Mouse (Mus musculus) v-Abl transformed pro-B cells (cell line): ENCODE measurements around the gene Zfp933.

Experiments used
- in situ Hi-C, 2 experiments: fragments of 400-800 bp; cut with MboI; formaldehyde crosslinking; loops; one replicate each; pipeline ENCODE4 v1.15.1; 2025; ENCODE audit not compliant: unreplicated experiment in 2 of 2

Zfp933 gene

DNA sequence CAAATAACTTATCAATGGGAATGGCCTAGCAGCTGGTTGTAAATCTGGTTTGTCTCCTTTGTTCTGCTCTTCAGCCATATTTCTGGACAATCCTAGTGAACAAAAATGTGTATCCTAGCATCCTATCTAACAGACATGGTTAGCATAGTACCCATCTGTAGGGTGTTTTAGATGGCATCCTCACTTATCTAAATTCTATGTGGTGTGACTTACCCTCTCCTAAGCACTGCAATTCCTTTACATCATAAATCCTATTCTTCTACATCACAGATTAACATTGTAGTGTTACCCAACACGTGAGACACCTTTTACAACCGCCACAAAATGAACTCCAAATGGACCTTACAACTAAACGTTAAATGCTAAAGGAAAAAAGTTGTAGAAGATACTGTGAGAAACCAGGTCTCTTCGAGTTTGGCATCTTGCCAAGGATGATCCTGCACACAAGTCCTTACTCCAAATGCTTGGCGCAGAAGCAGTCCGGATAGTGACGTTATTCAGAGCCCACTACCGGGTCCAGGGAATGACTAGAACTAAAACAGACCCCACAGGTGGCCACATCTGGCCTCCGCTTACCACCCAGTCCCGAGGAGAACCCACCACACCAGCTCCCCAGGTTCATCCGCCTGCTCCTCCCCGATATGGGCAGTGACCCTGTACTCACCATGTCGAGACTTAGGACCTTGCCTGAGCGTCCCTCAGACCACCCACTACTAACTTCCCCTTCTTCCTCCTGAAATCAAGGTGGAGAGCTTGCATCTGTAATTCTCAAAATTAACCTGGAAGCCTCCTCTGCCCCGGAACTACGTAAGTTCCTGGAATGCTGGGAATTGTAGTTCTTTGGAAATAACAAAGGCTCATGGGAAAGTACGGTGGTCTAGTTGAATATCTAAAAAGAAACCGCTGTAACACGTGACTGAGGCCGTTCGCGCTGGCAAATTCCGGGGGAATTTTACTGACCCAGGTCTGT lies at the start of gene Zfp933:
Gene Zfp933 (minus strand): TSS at position 753 of the 970 bp plus-strand sequence.
- in situ Hi-C loops = no loop called here

GRCm38 (mm10) chr4:147897348-147897747 lies 49.2 kb upstream of the Zfp933 start:
- in situ Hi-C loops = no loop called here

- in situ Hi-C loops = no loop called here
Measured at GRCm38 (mm10) chr4:147896411-147896810, 48.2 kb upstream of the Zfp933 start.

GRCm38 (mm10) chr4:147895815-147896330 lies 47.7 kb upstream of the Zfp933 start:
- in situ Hi-C loops = no loop called here

GRCm38 (mm10) chr4:147890341-147890740 lies 42.2 kb upstream of the Zfp933 start:
- in situ Hi-C loops = no loop called here

DNA sequence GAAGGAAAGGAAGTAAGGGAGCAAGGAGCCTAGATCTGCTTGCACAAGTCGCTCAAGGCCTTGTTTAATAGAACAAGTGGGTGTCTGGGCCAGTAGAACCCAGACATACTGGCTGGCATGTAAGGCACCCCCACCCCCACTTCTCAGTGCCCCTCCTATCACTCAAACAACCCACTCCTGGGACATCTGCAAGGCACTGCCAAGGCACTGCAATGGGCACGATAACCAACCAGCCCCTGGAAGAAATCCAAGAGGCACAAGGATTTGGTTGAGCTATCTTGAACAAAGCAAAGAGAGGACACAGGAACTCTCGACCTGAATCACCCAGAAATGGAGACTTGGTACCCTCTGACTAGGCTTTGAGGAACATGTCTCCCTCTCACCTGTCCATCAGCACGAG lies 40.1 kb upstream of the Zfp933 start:
- in situ Hi-C loops = no loop called here

GRCm38 (mm10) chr4:147887277-147887676 lies 39.1 kb upstream of the Zfp933 start:
- in situ Hi-C loops = no loop called here

DNA sequence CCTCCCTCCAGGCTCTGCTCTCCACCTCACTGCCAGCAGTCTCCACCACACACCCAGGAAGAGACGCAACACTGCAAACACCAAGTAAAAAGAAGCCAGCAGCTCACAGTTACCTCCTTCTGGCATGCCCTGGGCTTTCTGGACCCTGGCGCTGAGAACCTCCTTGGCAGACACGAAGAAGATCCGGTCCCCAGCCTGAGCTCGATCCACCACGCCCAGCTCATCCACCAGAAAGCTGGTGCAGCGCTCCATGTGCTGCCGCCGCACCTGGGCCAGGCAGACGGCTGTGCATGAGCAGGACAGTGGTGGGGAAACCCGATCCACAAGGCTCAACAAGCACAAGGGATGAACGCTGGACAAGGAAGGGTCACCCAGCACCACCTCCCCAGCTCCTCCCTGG lies 38.0 kb upstream of the Zfp933 start:
- in situ Hi-C loops = no loop called here

DNA sequence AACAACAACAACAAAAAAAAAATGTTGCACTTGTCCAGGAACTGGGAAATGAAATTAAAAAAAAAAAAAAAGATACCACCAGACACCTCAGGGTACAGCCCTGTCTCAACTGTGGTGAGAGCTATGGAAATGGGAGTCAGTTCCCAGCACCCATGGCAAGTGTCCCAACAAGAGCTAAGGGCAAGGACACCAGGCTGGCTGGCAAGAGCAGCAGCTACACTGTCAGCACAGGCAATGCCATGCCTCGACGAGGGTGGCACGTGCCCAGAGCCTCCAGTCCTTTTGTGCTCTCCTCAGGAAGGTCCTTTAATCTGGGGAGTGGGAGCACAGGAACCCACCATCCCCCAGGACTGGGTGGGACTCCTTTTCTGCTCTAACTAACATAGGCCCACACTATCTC lies 36.0 kb upstream of the Zfp933 start:
- in situ Hi-C loops = no loop called here

DNA sequence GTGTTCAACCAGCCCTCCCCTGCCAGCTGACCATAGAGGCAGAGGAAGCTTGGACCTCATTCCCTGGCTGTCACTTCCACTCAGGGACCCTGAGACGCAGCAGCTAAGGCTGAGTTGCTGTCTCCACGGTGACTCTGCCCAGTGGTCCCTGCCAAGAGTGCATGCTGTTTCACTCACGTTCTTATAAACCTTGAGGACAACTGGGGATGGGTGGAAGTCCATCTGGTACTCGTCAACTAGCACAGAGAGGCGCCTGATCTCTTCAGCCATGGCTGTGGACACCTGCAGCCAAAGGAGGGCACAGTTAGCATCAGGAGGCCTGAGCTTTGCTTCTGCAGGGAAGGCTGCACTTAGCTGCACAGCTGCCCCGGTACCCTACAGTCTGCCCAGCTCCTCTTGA lies 34.9 kb upstream of the Zfp933 start:
- in situ Hi-C loops = no loop called here

DNA sequence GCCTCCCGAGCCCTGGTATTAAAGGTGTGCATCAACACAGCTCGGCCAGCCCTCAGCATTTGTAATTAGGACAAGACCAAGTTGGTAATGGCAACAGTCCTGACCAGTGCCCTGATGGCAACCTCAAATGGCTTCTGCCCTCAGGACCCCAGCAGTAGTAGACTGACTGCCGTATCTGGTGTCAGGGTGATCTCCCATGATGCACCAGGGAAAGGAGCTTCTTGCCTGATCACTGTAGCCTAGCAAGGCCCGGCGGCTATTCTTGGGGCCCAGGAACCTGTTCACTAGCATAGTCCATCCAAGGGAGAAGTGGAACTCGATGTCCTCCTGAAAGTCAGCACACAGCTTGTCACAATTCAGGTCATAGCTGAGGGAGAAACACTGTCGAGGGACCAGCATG lies 33.6 kb upstream of the Zfp933 start:
- in situ Hi-C loops = no loop called here

GRCm38 (mm10) chr4:147879865-147880264 lies 31.7 kb upstream of the Zfp933 start:
- in situ Hi-C loops = no loop called here

- in situ Hi-C loops = no loop called here
Measured at GRCm38 (mm10) chr4:147879456-147879855, 31.3 kb upstream of the Zfp933 start.

DNA sequence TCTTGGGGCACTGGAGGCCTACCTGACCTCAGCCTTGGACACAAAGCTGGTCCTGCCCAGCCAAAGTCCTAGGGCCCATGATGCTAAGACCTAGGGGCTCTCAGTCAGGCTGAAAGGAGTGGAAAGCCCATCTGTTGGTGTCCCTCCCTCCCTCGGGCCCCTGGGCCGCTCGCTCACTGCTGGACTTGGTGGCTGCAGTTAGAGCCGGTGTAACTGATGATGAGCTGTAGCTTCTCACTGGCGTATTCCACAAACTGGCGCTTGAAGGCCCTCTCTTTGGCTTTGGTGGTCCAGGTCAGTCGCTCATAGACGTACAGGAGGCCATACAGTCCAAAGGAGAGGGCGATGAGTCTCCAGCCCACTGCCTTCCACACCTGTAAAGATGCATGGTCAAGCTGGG lies 30.4 kb upstream of the Zfp933 start:
- in situ Hi-C loops = no loop called here

DNA sequence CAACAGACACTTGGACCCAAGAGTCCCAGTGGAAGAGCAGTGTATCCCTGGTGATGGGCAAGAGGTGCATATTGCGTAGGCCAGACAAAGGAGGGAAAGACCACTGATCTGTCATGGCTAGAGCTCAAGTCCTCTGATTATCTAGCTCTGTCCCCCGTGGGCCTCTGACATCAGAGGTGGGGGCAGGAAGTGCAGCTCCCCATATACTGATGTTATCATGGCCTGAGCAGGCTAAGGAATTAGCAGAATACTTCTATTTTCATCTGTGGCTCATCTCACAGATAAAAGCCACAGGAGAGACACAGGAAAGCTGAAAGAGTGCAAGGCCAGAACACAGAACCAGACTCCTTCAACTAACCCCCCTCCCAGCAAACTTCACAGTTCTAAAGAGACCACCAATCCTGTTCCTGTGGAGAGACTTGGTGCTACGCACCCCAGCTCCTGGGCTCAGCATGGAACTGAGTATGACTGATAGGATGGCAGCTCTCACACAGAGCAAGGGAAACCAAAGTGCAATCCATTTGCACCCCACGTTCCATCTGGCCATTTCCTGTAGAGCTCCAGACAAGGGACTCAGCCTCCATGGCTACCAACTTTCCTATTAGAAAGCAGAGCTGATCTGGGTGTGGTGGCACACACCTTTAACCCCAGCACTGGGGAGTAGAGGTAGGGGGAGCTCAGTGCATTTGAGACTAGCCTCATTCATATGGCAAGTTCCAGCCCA lies 27.8 kb upstream of the Zfp933 start:
- in situ Hi-C loops = no loop called here

- in situ Hi-C loops = loop anchor here in 1 of 2 experiments (5.0 kb wide), 1 partner anchor 33 kb away; the partner anchor contains the start of gene Mfn2
Measured at GRCm38 (mm10) chr4:147869238-147869637, 21.1 kb upstream of the Zfp933 start.

DNA sequence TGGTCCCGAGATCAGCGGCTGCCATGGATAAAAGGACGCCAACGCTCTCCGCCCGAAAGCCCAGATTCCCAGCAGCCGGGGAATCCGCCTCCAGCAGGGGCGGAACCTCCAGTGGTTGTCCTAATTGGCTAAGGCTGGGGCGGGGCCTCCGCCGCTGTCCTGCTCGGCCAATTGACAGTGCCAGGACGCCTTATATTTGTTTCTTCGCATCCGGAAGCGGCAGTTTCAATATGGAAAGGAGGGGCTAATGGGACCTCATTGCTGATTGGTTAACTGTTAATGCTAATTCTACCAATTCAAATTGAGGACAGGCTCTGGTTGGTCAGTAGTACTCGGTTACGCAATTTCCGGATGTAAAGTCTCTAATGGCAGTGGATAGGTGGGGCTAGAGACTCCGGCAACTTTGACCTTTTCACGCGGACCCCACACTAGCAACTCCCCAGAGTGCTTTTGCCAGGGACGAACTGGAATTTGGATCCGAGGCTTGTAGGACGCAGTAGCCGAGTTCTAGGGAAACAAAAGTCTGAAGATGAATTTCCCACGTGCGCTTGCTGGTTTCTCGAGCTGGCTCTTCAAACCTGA lies 20.4 kb upstream of the Zfp933 start, which contains the start of the genes Miip and Fv1:
Gene Miip (minus strand): TSS at position 367 of the 582 bp plus-strand sequence.
Gene Fv1 (plus strand): TSS at position 530 of the 582 bp plus-strand sequence.
- in situ Hi-C loops = loop anchor here in 1 of 2 experiments (5.0 kb wide), 1 partner anchor 34 kb away; the partner anchor contains the start of gene Mfn2

DNA sequence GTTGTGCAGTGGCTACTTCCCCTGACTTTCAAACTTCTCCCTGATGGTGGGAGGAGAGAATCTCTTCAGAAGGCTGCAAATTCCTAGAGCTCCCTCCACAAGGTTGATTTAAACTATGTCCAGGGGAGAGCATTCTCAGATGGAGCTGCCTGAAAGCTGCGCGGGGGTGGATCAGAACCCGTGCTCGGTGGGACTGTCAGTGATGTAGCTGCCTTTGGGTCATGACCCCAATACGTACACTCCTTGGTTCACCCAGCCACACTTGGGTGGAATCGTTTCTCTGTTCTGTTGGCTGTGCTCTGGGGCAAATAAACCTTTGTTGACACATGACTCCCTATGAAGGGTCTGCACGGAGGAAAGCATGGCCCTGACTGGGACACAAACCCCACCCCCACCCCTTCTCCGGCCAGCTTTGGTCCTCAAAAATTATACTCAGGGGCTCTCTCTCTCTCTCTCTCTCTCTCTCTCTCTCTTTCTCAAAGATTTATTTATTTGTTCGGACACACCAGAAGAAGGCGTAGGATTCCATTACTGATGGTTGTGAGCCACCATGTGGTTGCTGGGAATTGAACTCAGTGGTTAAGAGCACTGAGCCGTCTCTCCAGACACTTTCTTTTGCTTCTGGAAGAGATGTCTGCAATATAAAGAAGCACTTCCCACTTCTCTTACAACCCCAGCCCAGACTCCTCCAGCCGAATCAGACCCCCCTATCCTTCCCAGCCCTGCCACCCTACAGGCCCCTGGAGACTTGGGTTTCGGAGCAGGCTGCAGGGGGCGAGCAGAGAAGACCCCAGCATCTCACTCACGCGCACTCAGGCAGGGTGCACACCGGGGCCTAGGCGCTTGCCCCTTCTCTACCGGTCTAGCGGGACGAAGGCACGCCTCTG lies 19.6 kb upstream of the Zfp933 start:
- in situ Hi-C loops = loop anchor here in 1 of 2 experiments (5.0 kb wide), 1 partner anchor 34 kb away; the partner anchor contains the start of gene Mfn2

DNA sequence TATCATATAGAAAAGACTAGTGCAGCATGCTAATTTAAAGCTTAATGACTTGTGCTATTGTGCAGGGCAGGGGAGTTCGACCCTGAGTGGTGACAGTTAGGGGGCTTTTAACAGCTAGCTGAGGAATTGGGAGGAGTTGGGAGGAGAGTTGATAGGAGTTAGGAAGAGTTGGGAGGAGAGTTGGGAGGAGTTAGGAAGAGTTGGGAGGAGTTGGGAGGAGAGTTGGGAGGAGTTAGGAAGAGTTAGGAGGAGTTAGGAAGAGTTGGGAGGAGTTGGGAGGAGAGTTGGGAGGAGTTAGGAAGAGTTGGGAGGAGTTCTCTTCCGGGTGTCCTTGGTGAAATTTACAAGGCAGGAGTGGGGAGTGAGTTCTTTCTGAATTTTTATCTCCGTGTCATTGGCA lies 18.6 kb upstream of the Zfp933 start:
- in situ Hi-C loops = loop anchor here in 1 of 2 experiments (5.0 kb wide), 1 partner anchor 36 kb away; the partner anchor contains the start of gene Mfn2
